Mouse (Mus musculus): ENCODE measurements at regions not wholly inside any gene's neighbourhood (a gene's known extent, or its start where the extent isn't known, plus 50 kb on each side); places are given as distances from the start of the nearest gene placed in this dataset.

- Histone ChIP-seq H3K36me3 (ENCODE audit: insufficient read depth, low read length) (no peaks in the 10 kb centered on the region), H3K4me1 (replicated peaks; ENCODE audit: insufficient read depth, low read length) (no peaks in the 10 kb centered on the region), H3K9ac (ENCODE audit: low read depth, low read length) (no peak overlapping the region), H3K4me3 (replicated peaks; ENCODE audit: low read depth, low read length) (no peak overlapping the region), H3K4me2 (ENCODE audit: low read length) (no peak overlapping the region), H3K9me3 (replicated peaks; ENCODE audit: low read length) (no peaks in the 10 kb centered on the region), H3K27me3 (ENCODE audit: insufficient read depth, low read length) (no peaks in the 10 kb centered on the region), H3K27ac (no peak overlapping the region)
- DNase-seq (ENCODE audit: low spot score) (no peak), ATAC-seq (replicated peaks; ENCODE audit: low FRiP score, low read depth) (no peak)
- TF ChIP-seq CTCF (IDR thresholded peaks at IDR 0.05; ENCODE audit: low read depth) = no peak
- 61% methylated on average over 2 of the region's 2 CpGs for WGBS
Observed at GRCm38 (mm10) chr13:71657898-71658297, 305.6 kb downstream of the Irx1 start.

- no peak for DNase-seq (ENCODE audit: low spot score)
- no peak for ATAC-seq (replicated peaks; ENCODE audit: low FRiP score, low read depth)
- Histone ChIP-seq H3K4me1 (replicated peaks; ENCODE audit: insufficient read depth, low read length) (no peaks in the 10 kb centered on the region), H3K9ac (ENCODE audit: low read depth, low read length) (no peak overlapping the region), H3K9me3 (replicated peaks; ENCODE audit: low read length) (no peaks in the 10 kb centered on the region), H3K4me2 (ENCODE audit: low read length) (no peak overlapping the region), H3K27ac (no peak overlapping the region), H3K27me3 (ENCODE audit: insufficient read depth, low read length) (no peaks in the 10 kb centered on the region), H3K36me3 (ENCODE audit: insufficient read depth, low read length) (no peaks in the 10 kb centered on the region), H3K4me3 (replicated peaks; ENCODE audit: low read depth, low read length) (no peak overlapping the region)
- WGBS = 27% methylated on average over 6 of the region's 6 CpGs
- no peak for TF ChIP-seq CTCF (IDR thresholded peaks at IDR 0.05; ENCODE audit: low read depth)
Observed at GRCm38 (mm10) chr13:71653939-71654467, 309.5 kb downstream of the Irx1 start.

GRCm38 (mm10) chr13:71653212-71653938 is 310.1 kb downstream of the Irx1 start:
- Histone ChIP-seq H3K4me2 (ENCODE audit: low read length) (no peak overlapping the region), H3K9ac (ENCODE audit: low read depth, low read length) (no peak overlapping the region), H3K9me3 (replicated peaks; ENCODE audit: low read length) (no peaks in the 10 kb centered on the region), H3K4me1 (replicated peaks; ENCODE audit: insufficient read depth, low read length) (no peaks in the 10 kb centered on the region), H3K4me3 (replicated peaks; ENCODE audit: low read depth, low read length) (no peak overlapping the region), H3K27ac (no peak overlapping the region), H3K27me3 (ENCODE audit: insufficient read depth, low read length) (no peaks in the 10 kb centered on the region), H3K36me3 (ENCODE audit: insufficient read depth, low read length) (no peaks in the 10 kb centered on the region)
- peak; percentile 36 for DNase-seq (ENCODE audit: low spot score)
- no peak for TF ChIP-seq CTCF (IDR thresholded peaks at IDR 0.05; ENCODE audit: low read depth)
- WGBS = 24% methylated on average over 8 of the region's 8 CpGs
- ATAC-seq (replicated peaks; ENCODE audit: low FRiP score, low read depth) = peak; percentile 25; the same call in 1 of the 2 replicates

- no peak for DNase-seq (ENCODE audit: low spot score)
- H3K27me3 ChIP-seq (ENCODE audit: insufficient read depth, low read length) = no peaks in the 10 kb centered on the region
- no peaks in the 10 kb centered on the region for H3K9me3 ChIP-seq (replicated peaks; ENCODE audit: low read length)
- no peak overlapping the region for H3K4me2 ChIP-seq (ENCODE audit: low read length)
- no peak overlapping the region for H3K4me3 ChIP-seq (replicated peaks; ENCODE audit: low read depth, low read length)
- H3K36me3 ChIP-seq (ENCODE audit: insufficient read depth, low read length) = no peaks in the 10 kb centered on the region
- H3K4me1 ChIP-seq (replicated peaks; ENCODE audit: insufficient read depth, low read length) = no peaks in the 10 kb centered on the region
- ATAC-seq (replicated peaks; ENCODE audit: low FRiP score, low read depth) = no peak
- H3K9ac ChIP-seq (ENCODE audit: low read depth, low read length) = no peak overlapping the region
- WGBS = 32% methylated on average over 2 of the region's 2 CpGs
- TF ChIP-seq CTCF (IDR thresholded peaks at IDR 0.05; ENCODE audit: low read depth) = no peak
- no peak overlapping the region for H3K27ac ChIP-seq
Observed at GRCm38 (mm10) chr13:71649876-71650275, 313.6 kb downstream of the Irx1 start.

GRCm38 (mm10) chr13:71649031-71649430 is 314.5 kb downstream of the Irx1 start:
- no peak for ATAC-seq (replicated peaks; ENCODE audit: low FRiP score, low read depth)
- no peak overlapping the region for H3K4me3 ChIP-seq (replicated peaks; ENCODE audit: low read depth, low read length)
- DNase-seq (ENCODE audit: low spot score) = no peak
- 78% methylated on average over 2 of the region's 2 CpGs for WGBS
- TF ChIP-seq CTCF (IDR thresholded peaks at IDR 0.05; ENCODE audit: low read depth) = no peak
- H3K36me3 ChIP-seq (ENCODE audit: insufficient read depth, low read length) = no peaks in the 10 kb centered on the region
- H3K27ac ChIP-seq = no peak overlapping the region
- no peak overlapping the region for H3K9ac ChIP-seq (ENCODE audit: low read depth, low read length)
- no peaks in the 10 kb centered on the region for H3K27me3 ChIP-seq (ENCODE audit: insufficient read depth, low read length)
- H3K9me3 ChIP-seq (replicated peaks; ENCODE audit: low read length) = no peaks in the 10 kb centered on the region
- no peak overlapping the region for H3K4me2 ChIP-seq (ENCODE audit: low read length)
- H3K4me1 ChIP-seq (replicated peaks; ENCODE audit: insufficient read depth, low read length) = no peaks in the 10 kb centered on the region

GRCm38 (mm10) chr13:71631447-71631846 is 332.1 kb downstream of the Irx1 start:
- peak; percentile 9 for DNase-seq (ENCODE audit: low spot score)
- Histone ChIP-seq H3K36me3 (ENCODE audit: insufficient read depth, low read length) (no peaks in the 10 kb centered on the region), H3K9me3 (replicated peaks; ENCODE audit: low read length) (no peaks in the 10 kb centered on the region), H3K4me2 (ENCODE audit: low read length) (no peak overlapping the region), H3K9ac (ENCODE audit: low read depth, low read length) (no peak overlapping the region), H3K4me3 (replicated peaks; ENCODE audit: low read depth, low read length) (no peak overlapping the region), H3K27me3 (ENCODE audit: insufficient read depth, low read length) (no peaks in the 10 kb centered on the region), H3K4me1 (replicated peaks; ENCODE audit: insufficient read depth, low read length) (no peaks in the 10 kb centered on the region), H3K27ac (no peak overlapping the region)
- no peak for ATAC-seq (replicated peaks; ENCODE audit: low FRiP score, low read depth)
- peak; percentile 37; the same call in 1 of the 2 replicates for TF ChIP-seq CTCF (IDR thresholded peaks at IDR 0.05; ENCODE audit: low read depth)
- 59% methylated on average over 2 of the region's 2 CpGs for WGBS
